Mouse (Mus musculus): ENCODE measurements around the gene Gpr87.

Gpr87 gene

GRCm38 (mm10) chr3:59138946-59139468 is 55.9 kb downstream of the Gpr87 start:
- DNase-seq (ENCODE audit: low spot score): no peak

GRCm38 (mm10) chr3:59135911-59136653 is 58.8 kb downstream of the Gpr87 start:
- DNase-seq (ENCODE audit: low spot score): no peak

- no peak for DNase-seq (ENCODE audit: low spot score)
These were observed 61.7 kb downstream of the Gpr87 start for GRCm38 (mm10) chr3:59133189-59133588.

GRCm38 (mm10) chr3:59131966-59132365 is 62.9 kb downstream of the Gpr87 start:
- no peak for DNase-seq (ENCODE audit: low spot score)

GRCm38 (mm10) chr3:59131081-59131480 is 63.8 kb downstream of the Gpr87 start:
- no peak for DNase-seq (ENCODE audit: low spot score)

GRCm38 (mm10) chr3:59130431-59130830 is 64.5 kb downstream of the Gpr87 start:
- peak; percentile 49 for DNase-seq (ENCODE audit: low spot score)

GRCm38 (mm10) chr3:59129547-59129946 is 65.4 kb downstream of the Gpr87 start:
- DNase-seq (ENCODE audit: low spot score): no peak
